Comparison of ENCODE assay signal across 12 mouse cellular contexts in genomic region chr15:57140130-57140750, GRCm38 (mm10).
A peak's percentile ranks its signal among the peaks of the same experiment; 100 is the strongest.
DNase-seq lines count a peak whose midpoint lies in the region; ATAC-seq and TF ChIP-seq lines count a peak whose summit lies in the region.
"Had no signal": no experiment of that assay in that cellular context is flagged by ENCODE, and none has a peak within 500 bp of the region (broad histone marks: within the 10 kb centered on the region; RNA-seq: fewer than 3 reads in every experiment).

No protein-coding gene starts in this region.

- no peak overlapping the region for H3K9ac ChIP-seq in liver, embryonic 11.5 days (ENCODE audit: low read depth, low read length)
- no peak overlapping the region for H3K9ac ChIP-seq in stomach, embryonic 15.5 days
- no peak overlapping the region for H3K9ac ChIP-seq in forebrain, embryonic 13.5 days
- H3K9ac ChIP-seq: hindbrain, embryonic 14.5 days; limb, embryonic 12.5 days had no signal

- no peaks in the 10 kb centered on the region for H3K4me1 ChIP-seq in liver, embryonic 11.5 days (replicated peaks; ENCODE audit: control insufficient read depth, insufficient read depth, low read length)
- no peaks in the 10 kb centered on the region for H3K4me1 ChIP-seq in stomach, embryonic 15.5 days
- no peaks in the 10 kb centered on the region for H3K4me1 ChIP-seq in forebrain, embryonic 13.5 days
- H3K4me1 ChIP-seq: limb, embryonic 12.5 days had no signal

- no peak overlapping the region for H3K4me3 ChIP-seq in liver, embryonic 11.5 days (ENCODE audit: low read depth, low read length)
- H3K4me3 ChIP-seq in gastrocnemius, adult 2 months = no peak overlapping the region
- no peak overlapping the region for H3K4me3 ChIP-seq in stomach, embryonic 15.5 days (replicated peaks)
- H3K4me3 ChIP-seq in forebrain, embryonic 13.5 days = no peak overlapping the region
- H3K4me3 ChIP-seq: erythroblast, embryonic 14.5 days; limb, embryonic 12.5 days had no signal

- peak; percentile 5 for DNase-seq in adrenal gland, postnatal 14 days
- DNase-seq in adrenal gland, adult 2 months = no peak
- DNase-seq in liver = peak; percentile 3
- no peak for DNase-seq in liver, embryonic 11.5 days (ENCODE audit: low spot score)
- DNase-seq in gastrocnemius, adult 2 months = peak; percentile 45
- DNase-seq: kidney, postnatal 14 days had no signal

- H3K9me3 ChIP-seq in liver, embryonic 11.5 days (ENCODE audit: control insufficient read depth, low read length) = no peaks in the 10 kb centered on the region
- H3K9me3 ChIP-seq in stomach, embryonic 15.5 days = no peaks in the 10 kb centered on the region
- no peaks in the 10 kb centered on the region for H3K9me3 ChIP-seq in forebrain, embryonic 13.5 days (replicated peaks)
- H3K9me3 ChIP-seq: limb, embryonic 12.5 days had no signal

- H3K27me3 ChIP-seq in liver, embryonic 11.5 days (replicated peaks; ENCODE audit: control insufficient read depth, insufficient read depth, low read length) = no peaks in the 10 kb centered on the region
- H3K27me3 ChIP-seq in stomach, embryonic 15.5 days (replicated peaks) = no peaks in the 10 kb centered on the region
- H3K27me3 ChIP-seq in forebrain, embryonic 13.5 days = no peaks in the 10 kb centered on the region
- H3K27me3 ChIP-seq: limb, embryonic 12.5 days had no signal

- no peak for TF ChIP-seq CTCF in gastrocnemius, adult 2 months (IDR thresholded peaks at IDR 0.05)

- intact Hi-C loops in gastrocnemius, adult 2 months (cut with DNase I) = no loop called here

- WGBS in liver, embryonic 11.5 days = 37% methylated on average over 9 of the region's 9 CpGs
- 22% methylated on average over 9 of the region's 9 CpGs for WGBS in stomach, embryonic 15.5 days
- WGBS in forebrain, embryonic 13.5 days = 40% methylated on average over 9 of the region's 9 CpGs

- ATAC-seq in liver, embryonic 11.5 days (replicated peaks; ENCODE audit: low FRiP score) = no peak
- ATAC-seq in stomach, embryonic 15.5 days (ENCODE audit: insufficient read depth, low FRiP score, low read depth) = peak; percentile 78; the same call in 1 of the 2 replicates
- no peak for ATAC-seq in forebrain, embryonic 13.5 days
- no peak for ATAC-seq in megakaryocyte progenitor cell, adult 5-6 weeks (replicated peaks; ENCODE audit: poor library complexity)

- no peaks in the 10 kb centered on the region for H3K36me3 ChIP-seq in liver, embryonic 11.5 days (ENCODE audit: control insufficient read depth, insufficient read depth, low read length)
- H3K36me3 ChIP-seq in stomach, embryonic 15.5 days = no peaks in the 10 kb centered on the region
- no peaks in the 10 kb centered on the region for H3K36me3 ChIP-seq in forebrain, embryonic 13.5 days (ENCODE audit: poor library complexity, severe bottlenecking)
- H3K36me3 ChIP-seq: limb, embryonic 12.5 days had no signal

- no peak overlapping the region for H3K4me2 ChIP-seq in liver, embryonic 11.5 days
- H3K4me2 ChIP-seq in stomach, embryonic 15.5 days = peak overlapping the region; percentile 17; the same call in 1 of the 2 replicates
- no peak overlapping the region for H3K4me2 ChIP-seq in forebrain, embryonic 13.5 days
- H3K4me2 ChIP-seq: hindbrain, embryonic 14.5 days; limb, embryonic 12.5 days had no signal

- no peak overlapping the region for H3K27ac ChIP-seq in liver, embryonic 11.5 days (ENCODE audit: low read depth, low read length)
- H3K27ac ChIP-seq in gastrocnemius, adult 2 months = no peak overlapping the region
- no peak overlapping the region for H3K27ac ChIP-seq in stomach, embryonic 15.5 days
- H3K27ac ChIP-seq in forebrain, embryonic 13.5 days = no peak overlapping the region
- H3K27ac ChIP-seq: hindbrain, embryonic 14.5 days; limb, embryonic 12.5 days had no signal

Comparison
In these comparisons a context has a peak if more than half of its experiments do, and no peak if none do; other contexts are left out.
1. DNase-seq: peak in adrenal gland, postnatal 14 days (single experiment), liver (single experiment) and gastrocnemius, adult 2 months (single experiment); none in adrenal gland, adult 2 months (single experiment) and liver, embryonic 11.5 days (single experiment).